Mouse (Mus musculus) hindbrain, embryonic 11.5 days (tissue): ENCODE results near the gene Nrn1l. TPM values are rescaled to one million over a fixed set of nuclear protein-coding genes. Genes with fewer than 3 reads are reported as not detected.
A peak's percentile ranks its signal among the peaks of the same experiment; 100 is the strongest.

Source experiments
- ATAC-seq: fragments of 200-750 bp; cut with Nextera tagmentation; 2 replicates; pipeline ENCODE4 v1.8.0; 2017; ENCODE audit warnings: mild to moderate bottlenecking, moderate TSS enrichment, moderate library complexity; ENCODE audit not compliant: low FRiP score
- DNase-seq: peaks from one replicate; pipeline ENCODE4 v3.0.0-alpha.2; 2015; ENCODE audit warnings: low spot score
- H3K27ac ChIP-seq: fragments of 300-500 bp; sonication (generic); 2 replicates; pipeline ENCODE4 v1.5.1; 2014; ENCODE audit warnings: mild to moderate bottlenecking, low read depth, low read length
- H3K27me3 ChIP-seq: fragments of 300-500 bp; sonication (generic); 2 replicates; pipeline ENCODE4 v1.6.1; 2014; ENCODE audit warnings: mild to moderate bottlenecking, low read length, moderate library complexity, mixed read lengths; ENCODE audit not compliant: control insufficient read depth, insufficient read depth
- H3K36me3 ChIP-seq: fragments of 300-500 bp; sonication (generic); 2 replicates; pipeline ENCODE4 v1.6.1; 2014; ENCODE audit warnings: mild to moderate bottlenecking, low read length, moderate library complexity, mixed read lengths; ENCODE audit not compliant: control insufficient read depth, insufficient read depth
- H3K4me1 ChIP-seq: fragments of 300-500 bp; sonication (generic); replicated peaks from 2 replicates; pipeline ENCODE4 v1.6.1; 2014; ENCODE audit warnings: low read length, mixed read lengths; ENCODE audit not compliant: control insufficient read depth, insufficient read depth
- H3K4me2 ChIP-seq: fragments of 300-500 bp; sonication (generic); replicated peaks from 2 replicates; pipeline ENCODE4 v1.6.1; 2014; ENCODE audit warnings: mild to moderate bottlenecking, low read depth, low read length
- H3K4me3 ChIP-seq: fragments of 300-500 bp; sonication (generic); 2 replicates; pipeline ENCODE4 v1.5.1; 2014; ENCODE audit warnings: low read depth, low read length
- H3K9ac ChIP-seq: fragments of 300-500 bp; sonication (generic); 2 replicates; pipeline ENCODE4 v1.6.1; 2014; ENCODE audit warnings: low read depth, low read length
- H3K9me3 ChIP-seq: fragments of 300-500 bp; sonication (generic); 2 replicates; pipeline ENCODE4 v1.6.1; 2016; ENCODE audit warnings: low read length; ENCODE audit not compliant: control insufficient read depth
- WGBS: fragments of 180-500 bp; shearing (Covaris S2); extraction: QIAGEN DNeasy Blood & Tissue Kit; methylation state at CpG from one replicate; pipeline ENCODE4 v1.1.7; 2014; 5-methylcytosine and 5-hydroxymethylcytosine counted together
- polyA plus RNA-seq: library from polyadenylated mRNA; unstranded; fragments of >200 nt; fragmentation: Nextera tagmentation; extraction: Ambion mirVana; gene quantifications from 2 replicates; pipeline ENCODE4 v1.2.1, GENCODE M21; 2014

The Nrn1l gene
- polyA plus RNA-seq, 1 experiment from 2014 or later = not detected

- ATAC-seq = peak; percentile 94
- H3K4me1 ChIP-seq = no peaks in the 10 kb centered on the region
- no peaks in the 10 kb centered on the region for H3K36me3 ChIP-seq
- peak overlapping the region; percentile 77 for H3K4me3 ChIP-seq
- no peaks in the 10 kb centered on the region for H3K9me3 ChIP-seq
- H3K4me2 ChIP-seq = peak overlapping the region; percentile 86
- peak; percentile 88 for DNase-seq
- H3K9ac ChIP-seq = peak overlapping the region; percentile 82
- WGBS = under 1% methylated on average over 30 of the region's 30 CpGs
- no peaks in the 10 kb centered on the region for H3K27me3 ChIP-seq
- H3K27ac ChIP-seq = peak overlapping the region; percentile 88
These were observed 43.6 kb downstream of the Nrn1l start for GRCm38 (mm10) chr8:105936866-105937475.

- no peaks in the 10 kb centered on the region for H3K9me3 ChIP-seq
- H3K4me3 ChIP-seq = peak overlapping the region; percentile 77
- peak; percentile 66 for ATAC-seq
- no peak for DNase-seq
- peak overlapping the region; percentile 88 for H3K27ac ChIP-seq
- H3K4me1 ChIP-seq = no peaks in the 10 kb centered on the region
- H3K27me3 ChIP-seq = no peaks in the 10 kb centered on the region
- no peaks in the 10 kb centered on the region for H3K36me3 ChIP-seq
- peak overlapping the region; percentile 86 for H3K4me2 ChIP-seq
- H3K9ac ChIP-seq = peak overlapping the region; percentile 82
- 2% methylated on average over 33 of the region's 33 CpGs for WGBS
These were observed 44.3 kb downstream of the Nrn1l start for GRCm38 (mm10) chr8:105937496-105938305.

GRCm38 (mm10) chr8:105938306-105938669, 44.9 kb downstream of the Nrn1l start, which contains the start of gene Psmb10:
TSS of gene Psmb10 (minus strand) at chr8:105938444.
- WGBS = 41% methylated on average over 4 of the region's 4 CpGs

GRCm38 (mm10) chr8:105942026-105942425, 48.7 kb downstream of the Nrn1l start:
- WGBS = 94% methylated on average over 11 of the region's 11 CpGs
- H3K36me3 ChIP-seq = no peaks in the 10 kb centered on the region; the same call in 1 of the 2 replicates

More at GRCm38 (mm10) chr8:105938306-105938669, 44.9 kb downstream of the Nrn1l start, which contains the start of gene Psmb10:
- Histone ChIP-seq H3K9ac (peak within 1 kb of the TSS; percentile 82), H3K27ac (peak within 1 kb of the TSS; percentile 88), H3K4me3 (peak within 1 kb of the TSS; percentile 77), H3K9me3 (no peaks in the 10 kb centered on the region), H3K4me1 (no peaks in the 10 kb centered on the region), H3K36me3 (no peaks in the 10 kb centered on the region), H3K27me3 (no peaks in the 10 kb centered on the region), H3K4me2 (peak within 1 kb of the TSS; percentile 86)
- ATAC-seq (no peak), DNase-seq (peak; percentile 25)

GRCm38 (mm10) chr8:105942542-105942941, 49.2 kb downstream of the Nrn1l start:
- Histone ChIP-seq H3K27ac (no peak overlapping the region), H3K4me2 (no peak overlapping the region), H3K36me3 (no peaks in the 10 kb centered on the region; the same call in 1 of the 2 replicates), H3K9ac (no peak overlapping the region), H3K9me3 (no peaks in the 10 kb centered on the region), H3K4me1 (no peaks in the 10 kb centered on the region), H3K27me3 (no peaks in the 10 kb centered on the region), H3K4me3 (no peak overlapping the region)
- no peak for ATAC-seq
- WGBS = 93% methylated on average over 5 of the region's 5 CpGs
- DNase-seq = no peak

More at GRCm38 (mm10) chr8:105942026-105942425, 48.7 kb downstream of the Nrn1l start:
- no peak for ATAC-seq
- DNase-seq = no peak
- Histone ChIP-seq H3K4me1 (no peaks in the 10 kb centered on the region), H3K4me3 (no peak overlapping the region), H3K27ac (no peak overlapping the region), H3K27me3 (no peaks in the 10 kb centered on the region), H3K9ac (no peak overlapping the region), H3K9me3 (no peaks in the 10 kb centered on the region), H3K4me2 (no peak overlapping the region)

- Histone ChIP-seq H3K9ac (no peak within 1 kb of the TSS), H3K27ac (no peak within 1 kb of the TSS), H3K9me3 (no peaks in the 10 kb centered on the region), H3K27me3 (no peaks in the 10 kb centered on the region), H3K4me3 (no peak within 1 kb of the TSS), H3K4me2 (no peak within 1 kb of the TSS), H3K36me3 (no peaks in the 10 kb centered on the region; the same call in 1 of the 2 replicates), H3K4me1 (no peaks in the 10 kb centered on the region)
- DNase-seq (no peak), ATAC-seq (no peak)
- 57% methylated on average over 7 of the region's 8 CpGs for WGBS
These were observed 50.0 kb downstream of the Nrn1l start, which contains the start of gene Lcat for GRCm38 (mm10) chr8:105943321-105943739. TSS of gene Lcat (minus strand) at chr8:105943382.

Other genes with a start within 250 kb of the Nrn1l start
- 3.9 TPM in 2 replicates for gene Carmil2, start 207.3 kb upstream of the Nrn1l start, polyA plus RNA-seq
- 70.0 and 74.1 TPM in 2 replicates for gene Acd, start 192.5 kb upstream of the Nrn1l start, polyA plus RNA-seq
- gene Pard6a, start 192.4 kb upstream of the Nrn1l start, polyA plus RNA-seq = 25.9 and 26.8 TPM in 2 replicates
- 0.31 TPM in 1 of 2 replicates, not detected in the other for gene 4933405L10Rik, start 185.9 kb upstream of the Nrn1l start, polyA plus RNA-seq
- 26.4 and 27.9 TPM in 2 replicates for gene Enkd1, start 185.4 kb upstream of the Nrn1l start, polyA plus RNA-seq
- 38.3 and 41.6 TPM in 2 replicates for gene Gfod2, start 134.9 kb upstream of the Nrn1l start, polyA plus RNA-seq
- gene Ranbp10, start 66.2 kb upstream of the Nrn1l start, polyA plus RNA-seq = 13.7 and 17.8 TPM in 2 replicates
- 1.2 and 1.4 TPM in 2 replicates for gene Tsnaxip1, start 65.8 kb upstream of the Nrn1l start, polyA plus RNA-seq
- gene Cenpt, start 40.3 kb upstream of the Nrn1l start, polyA plus RNA-seq = 55.4 TPM in 2 replicates
- gene Thap11, start 38.4 kb upstream of the Nrn1l start, polyA plus RNA-seq = 60.5 and 66.7 TPM in 2 replicates
- 256 and 278 TPM in 2 replicates for gene Nutf2, start 33.0 kb upstream of the Nrn1l start, polyA plus RNA-seq
- 31.9 and 32.6 TPM in 2 replicates for gene Edc4, start 12.7 kb upstream of the Nrn1l start, polyA plus RNA-seq
- 11.1 and 12.5 TPM in 2 replicates for gene Pskh1, start 6.9 kb downstream of the Nrn1l start, polyA plus RNA-seq
- 0.81 and 1.3 TPM in 2 replicates for gene Ctrl, start 40.3 kb downstream of the Nrn1l start, polyA plus RNA-seq
- 21.6 and 24.6 TPM in 2 replicates for gene Psmb10, start 44.9 kb downstream of the Nrn1l start, polyA plus RNA-seq
- 0.54 and 0.73 TPM in 2 replicates for gene Lcat, start 49.8 kb downstream of the Nrn1l start, polyA plus RNA-seq
- gene Slc12a4, start 72.5 kb downstream of the Nrn1l start, polyA plus RNA-seq = 7.8 and 8.4 TPM in 2 replicates
- not detected in 2 replicates for gene Dpep3, start 85.9 kb downstream of the Nrn1l start, polyA plus RNA-seq
- gene Dus2, start 97.8 kb downstream of the Nrn1l start, polyA plus RNA-seq = 16.4 and 22.0 TPM in 2 replicates
- gene Dpep2nb, start 112.4 kb downstream of the Nrn1l start, polyA plus RNA-seq = 0.15 TPM in 1 of 2 replicates, not detected in the other
- 21.2 and 21.3 TPM in 2 replicates for gene Ddx28, start 118.3 kb downstream of the Nrn1l start, polyA plus RNA-seq
- gene Nfatc3, start 165.3 kb downstream of the Nrn1l start, polyA plus RNA-seq = 4.2 and 8.1 TPM in 2 replicates
- 1.5 and 2.1 TPM in 2 replicates for gene Esrp2, start 243.4 kb downstream of the Nrn1l start, polyA plus RNA-seq